Mouse (Mus musculus) mouse embryonic stem cell (cell line): Measurements from ENCODE around the gene Foxp4.

ENCODE experiments used
- in situ Hi-C, 2 experiments: fragments of 300-500 bp; cut with MboI; formaldehyde crosslinking; loops; 1 replicate in 1 of 2; 3 replicates in 1 of 2; pipeline ENCODE4 v1.14.3; 2019 to 2020; ENCODE audit warnings: low sequenced_read_pairs in 2 of 2, low pct_unique_long_range_greater_than_20kb in 1 of 2, mixed read lengths in 1 of 2; ENCODE audit not compliant: unreplicated experiment in 1 of 2

Foxp4 gene

DNA sequence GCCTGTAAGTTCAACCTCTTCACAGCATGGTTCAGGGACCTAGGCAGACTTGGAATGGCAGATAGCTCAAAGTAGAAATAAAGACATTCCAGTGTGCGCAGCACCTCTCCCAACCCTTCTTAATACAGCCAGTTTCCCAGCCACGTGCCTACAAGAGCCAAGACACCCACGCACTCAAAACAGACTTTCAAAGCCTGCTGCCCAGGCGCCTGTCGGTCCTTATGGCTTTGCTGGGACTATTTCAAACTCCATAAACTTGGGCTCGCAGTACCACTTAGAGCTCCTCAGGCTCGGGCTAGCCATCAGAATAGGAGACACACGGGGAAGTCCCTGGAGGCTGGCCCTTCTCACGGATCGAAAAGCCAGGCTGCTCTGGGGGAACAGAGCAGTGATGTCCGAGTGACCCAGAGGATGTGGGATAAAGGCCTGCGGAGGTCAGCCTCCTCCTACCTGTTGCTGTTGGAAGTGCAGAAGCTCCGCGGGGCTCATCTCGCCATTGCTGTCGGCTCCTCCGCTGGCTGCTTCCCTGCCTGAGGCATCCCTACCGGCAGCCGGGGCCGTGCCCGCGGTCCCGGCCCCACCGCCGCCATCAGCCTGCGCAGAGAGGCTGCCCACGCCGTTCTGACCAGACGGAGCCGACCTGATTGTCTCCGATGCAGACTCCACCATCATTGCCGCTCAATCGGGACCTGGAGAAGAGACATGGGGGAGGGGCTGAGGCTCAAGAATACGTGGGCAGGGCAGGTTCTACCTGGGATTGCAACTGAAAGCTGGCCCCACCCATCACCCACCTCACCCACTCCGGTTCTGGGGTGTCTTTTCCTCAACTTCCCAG is 20.4 kb downstream of the Foxp4 start:
- in situ Hi-C loops = no loop called here

DNA sequence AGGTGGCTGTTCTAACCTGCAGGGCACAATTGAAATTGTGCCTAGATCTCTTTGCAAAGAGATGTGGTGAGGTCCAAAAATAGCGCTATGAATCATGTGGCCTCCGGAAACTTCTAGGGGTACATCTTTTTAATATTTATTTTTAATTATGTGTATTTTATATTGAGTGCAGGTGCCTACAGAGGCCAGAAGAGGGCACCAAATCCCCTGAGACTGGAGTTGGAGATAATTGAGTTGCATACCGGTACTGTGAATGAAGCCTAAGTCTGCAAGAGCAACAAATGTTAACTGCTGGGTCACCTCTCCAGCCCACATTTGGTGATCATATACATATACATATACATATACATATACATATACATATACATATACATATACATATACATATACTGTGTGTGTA is 22.7 kb downstream of the Foxp4 start:
- in situ Hi-C loops = no loop called here

- in situ Hi-C loops = no loop called here
Observed at GRCm38 (mm10) chr17:47900716-47901115, 23.7 kb downstream of the Foxp4 start.

DNA sequence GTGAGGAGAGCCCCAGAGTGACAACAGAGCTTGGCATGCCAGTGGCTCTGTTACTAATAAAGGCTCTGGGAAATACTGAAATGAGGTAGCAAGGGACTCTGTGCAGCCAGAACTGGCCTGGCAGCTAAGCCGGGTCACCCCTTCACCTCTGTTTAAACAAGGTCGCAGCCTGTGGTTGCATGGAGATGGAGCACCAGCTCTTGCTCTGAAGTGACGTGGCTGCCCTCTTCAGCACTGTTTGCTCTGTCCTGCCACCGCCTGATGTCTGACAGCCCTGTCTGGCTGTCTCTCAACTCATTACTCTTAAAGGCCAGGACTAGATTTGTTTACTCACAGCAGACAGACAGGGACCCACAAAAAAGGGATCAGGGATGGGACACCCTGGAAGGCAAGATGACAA is 25.3 kb downstream of the Foxp4 start:
- in situ Hi-C loops = no loop called here

DNA sequence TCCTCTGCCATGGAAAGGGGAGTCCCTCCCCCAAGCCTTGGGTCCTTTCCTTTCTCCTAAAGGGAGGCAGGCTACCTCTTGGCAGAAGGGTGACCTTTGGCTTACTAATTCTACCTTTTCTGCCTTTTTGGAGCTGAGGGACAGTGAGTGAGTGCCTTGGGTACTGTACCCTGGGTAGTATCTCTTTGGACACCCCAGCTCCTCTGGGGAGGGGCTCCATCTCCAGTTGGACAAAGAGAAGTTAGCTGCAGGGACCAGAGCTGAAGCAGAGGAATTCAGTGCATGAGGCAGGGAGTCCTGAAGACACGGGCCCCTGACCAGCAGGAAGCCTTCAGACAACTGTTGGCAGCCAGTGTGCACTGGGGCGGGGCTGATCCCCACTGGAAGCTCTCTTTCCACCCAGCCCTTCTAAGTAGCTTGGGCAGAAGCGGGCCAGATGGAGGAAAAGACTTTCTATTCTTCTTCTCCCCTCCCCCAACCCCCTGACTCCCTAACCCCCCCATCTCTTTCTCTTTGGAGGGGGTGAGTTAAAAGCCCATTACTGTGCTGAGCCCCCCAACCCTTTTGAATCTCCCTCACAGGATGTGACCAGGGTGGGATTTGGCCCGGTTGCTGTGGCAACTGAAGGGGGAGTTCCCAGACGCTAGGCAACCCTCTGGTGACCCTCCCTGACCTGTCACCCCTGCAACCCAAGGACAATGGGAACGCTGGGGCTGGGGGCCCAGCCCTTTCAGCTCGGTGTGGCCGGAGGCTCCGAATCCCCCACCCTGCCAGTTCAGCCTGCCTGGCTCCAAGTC is 26.3 kb downstream of the Foxp4 start:
- in situ Hi-C loops = no loop called here

- in situ Hi-C loops = no loop called here
Observed at GRCm38 (mm10) chr17:47889727-47890126, 34.7 kb downstream of the Foxp4 start.

DNA sequence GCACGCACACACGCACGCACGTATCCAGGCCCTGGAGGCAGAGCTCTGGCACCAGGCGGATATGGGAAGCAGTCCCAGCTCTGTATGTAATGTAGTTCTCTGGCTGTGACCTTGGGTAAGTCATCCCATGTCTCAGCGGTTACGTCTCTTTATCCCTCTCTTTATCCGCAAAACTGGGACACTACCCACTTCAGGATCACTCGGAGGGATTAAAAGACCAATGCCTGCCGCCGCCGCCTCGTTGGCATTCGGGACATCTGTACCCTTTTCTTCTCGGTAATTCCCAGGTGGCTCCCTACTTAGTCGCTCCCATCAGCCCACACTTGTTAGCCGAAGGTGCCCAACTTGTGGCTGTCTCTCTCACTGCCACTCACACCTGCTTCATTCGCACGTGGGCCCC is 35.2 kb downstream of the Foxp4 start:
- in situ Hi-C loops = no loop called here

GRCm38 (mm10) chr17:47888641-47889040 is 35.8 kb downstream of the Foxp4 start:
- in situ Hi-C loops = no loop called here

DNA sequence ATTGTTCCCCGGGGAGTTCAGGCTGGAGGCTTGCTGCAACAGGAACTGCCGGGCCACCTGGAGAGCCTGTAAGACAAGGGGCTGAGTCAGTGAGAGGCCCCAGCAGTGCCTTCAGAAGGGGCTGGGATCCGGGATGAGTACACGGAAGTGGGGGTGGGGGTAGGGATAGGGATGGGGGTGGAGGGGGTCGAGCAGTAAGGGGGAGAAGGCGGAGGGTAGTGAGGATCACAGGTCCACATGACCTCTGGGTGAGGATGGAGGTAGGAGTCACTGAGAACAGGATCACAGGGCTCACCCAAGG is 36.3 kb downstream of the Foxp4 start:
- in situ Hi-C loops = no loop called here

- in situ Hi-C loops = no loop called here
Observed at GRCm38 (mm10) chr17:47887381-47888154, 36.9 kb downstream of the Foxp4 start.

DNA sequence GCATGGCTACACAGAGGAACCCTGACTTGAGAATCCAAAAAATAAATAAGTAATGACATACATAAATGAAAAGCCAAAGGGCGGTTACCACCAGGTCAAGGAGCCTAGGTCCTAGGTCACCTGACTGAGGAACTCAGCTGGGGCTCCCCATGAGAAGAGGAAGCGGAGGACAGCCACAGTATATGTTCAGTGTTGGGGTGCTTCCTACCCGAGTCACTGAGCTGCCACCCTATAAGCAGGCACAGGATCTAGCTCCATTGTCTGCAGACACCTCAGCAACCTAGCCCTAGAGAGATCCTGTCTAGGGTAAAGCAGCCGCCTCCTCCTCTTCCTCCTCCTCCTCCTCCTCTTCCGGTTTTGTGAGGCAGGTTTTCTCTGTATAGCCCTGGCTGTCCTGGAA is 41.3 kb downstream of the Foxp4 start:
- in situ Hi-C loops = no loop called here

- in situ Hi-C loops = no loop called here
Observed at GRCm38 (mm10) chr17:47881330-47881729, 43.1 kb downstream of the Foxp4 start.

GRCm38 (mm10) chr17:47879207-47879606 is 45.2 kb downstream of the Foxp4 start:
- in situ Hi-C loops = no loop called here

DNA sequence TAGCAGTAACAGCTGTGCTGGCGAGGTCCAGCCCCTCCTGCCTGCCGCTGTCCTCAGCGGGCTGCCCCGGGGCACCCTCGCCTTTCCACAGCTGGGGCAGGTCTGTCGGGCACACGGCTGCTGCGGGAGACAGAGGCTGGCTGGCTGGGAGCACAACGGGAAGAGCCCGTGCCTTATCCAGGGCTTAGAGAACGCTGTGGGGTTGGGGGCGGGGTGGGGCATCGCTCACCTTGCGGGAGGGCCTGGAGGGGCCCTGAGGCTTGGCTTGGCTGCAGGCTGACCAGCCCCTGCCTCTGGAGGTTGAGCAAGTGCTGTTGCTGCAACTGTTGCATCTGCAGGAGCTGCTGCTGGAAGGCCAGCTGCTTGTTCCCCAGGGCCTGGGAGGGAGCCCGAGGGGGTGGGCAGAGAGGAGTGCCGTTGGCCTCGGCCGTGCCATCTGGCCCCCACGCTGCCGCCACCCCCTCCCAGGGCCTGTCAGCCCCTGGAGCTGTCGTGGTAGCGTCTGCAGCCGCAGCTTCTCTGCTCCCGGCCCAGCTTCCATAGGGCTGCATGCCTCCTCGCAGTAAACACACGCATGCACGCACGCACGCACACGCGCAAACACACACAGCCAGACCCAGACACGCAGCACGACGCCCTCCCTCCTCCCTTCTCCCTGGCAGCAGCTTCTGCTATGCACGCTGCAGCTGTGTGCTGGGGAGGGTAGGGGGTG is 45.9 kb downstream of the Foxp4 start:
- in situ Hi-C loops = no loop called here

- in situ Hi-C loops = no loop called here
Observed at GRCm38 (mm10) chr17:47877715-47878377, 46.6 kb downstream of the Foxp4 start.

- in situ Hi-C loops = no loop called here
Observed at GRCm38 (mm10) chr17:47876776-47877714, 47.4 kb downstream of the Foxp4 start.

DNA sequence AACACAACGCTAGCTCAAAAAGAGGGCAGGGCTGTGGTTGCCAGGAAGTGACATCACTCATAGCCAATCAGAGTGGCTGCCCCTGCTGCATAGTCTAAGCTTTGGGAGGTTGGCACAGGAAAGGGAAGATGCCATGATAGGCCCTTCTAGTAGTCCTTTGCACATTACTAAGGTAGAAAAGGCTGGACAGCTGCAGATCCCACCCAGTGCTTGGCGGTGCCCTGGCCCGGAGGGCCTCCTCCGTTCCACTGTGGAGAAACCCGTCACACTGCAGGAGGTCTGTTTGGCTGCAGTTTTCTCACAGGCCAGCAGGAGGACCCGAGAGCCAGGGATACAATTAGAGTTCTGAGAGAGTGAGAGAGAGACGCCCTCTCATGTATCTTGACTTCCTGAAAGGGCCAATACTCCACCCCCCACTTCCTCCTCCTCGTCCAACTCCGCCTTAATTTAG is 51.1 kb downstream of the Foxp4 start:
- in situ Hi-C loops = no loop called here
